Mouse (Mus musculus): ENCODE measurements around the gene Tmem30b. TPM values are rescaled to one million over a fixed set of nuclear protein-coding genes. Genes with fewer than 3 reads are reported as not detected.

The Tmem30b gene
- total RNA-seq, 4 experiments from 2014 or later: 0.27 to 0.53 (median 0.42) TPM

GRCm38 (mm10) chr12:73517022-73517709 is 29.0 kb downstream of the Tmem30b start:
- DNase-seq (ENCODE audit: low spot score): peak; percentile 81

GRCm38 (mm10) chr12:73516516-73516915 is 29.7 kb downstream of the Tmem30b start:
- DNase-seq (ENCODE audit: low spot score): no peak

DNA sequence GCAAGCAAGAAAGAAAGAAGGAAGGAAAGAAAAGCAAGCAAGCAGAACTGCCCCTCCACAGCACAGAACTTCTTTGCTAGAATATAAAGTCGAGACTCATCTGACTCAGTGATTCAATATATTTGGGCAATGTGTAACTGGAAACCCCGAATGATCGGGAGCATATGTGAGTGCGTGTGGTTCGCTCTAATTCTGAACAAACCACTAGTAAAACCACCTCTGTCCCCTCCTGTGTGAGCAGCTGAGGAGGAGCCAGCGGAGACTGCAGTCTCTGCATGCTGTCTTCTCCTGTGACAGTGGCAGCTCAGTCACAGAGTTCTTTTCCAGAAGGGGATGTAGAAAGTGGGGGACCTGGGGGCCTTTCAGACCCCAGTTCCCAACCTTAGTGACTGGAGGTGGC is 31.5 kb downstream of the Tmem30b start:
- DNase-seq (ENCODE audit: low spot score): no peak

- no peak for DNase-seq (ENCODE audit: low spot score)
These were observed 32.2 kb downstream of the Tmem30b start for GRCm38 (mm10) chr12:73513958-73514357.

- DNase-seq (ENCODE audit: low spot score): no peak
These were observed 34.6 kb downstream of the Tmem30b start for GRCm38 (mm10) chr12:73511467-73512047.

DNA sequence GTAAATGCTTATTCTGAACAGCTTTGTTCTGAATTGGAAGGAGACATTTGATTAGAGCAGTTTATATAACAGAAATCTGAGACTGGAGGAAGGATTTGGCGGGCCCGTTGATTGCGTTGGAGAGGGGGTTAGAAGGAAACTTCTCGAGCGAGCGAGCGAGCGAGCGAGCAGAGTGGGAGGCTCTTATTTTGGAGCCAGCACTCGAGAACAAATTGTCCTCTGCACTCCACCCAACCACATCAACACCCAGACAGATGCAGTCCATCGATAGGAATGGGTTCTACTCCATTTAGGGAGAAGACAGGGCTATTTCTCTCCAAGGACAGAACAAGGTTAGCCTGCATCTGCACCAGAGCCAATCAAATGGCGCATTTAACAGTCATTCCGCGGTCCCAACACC is 39.1 kb downstream of the Tmem30b start:
- DNase-seq (ENCODE audit: low spot score): peak; percentile 42

DNA sequence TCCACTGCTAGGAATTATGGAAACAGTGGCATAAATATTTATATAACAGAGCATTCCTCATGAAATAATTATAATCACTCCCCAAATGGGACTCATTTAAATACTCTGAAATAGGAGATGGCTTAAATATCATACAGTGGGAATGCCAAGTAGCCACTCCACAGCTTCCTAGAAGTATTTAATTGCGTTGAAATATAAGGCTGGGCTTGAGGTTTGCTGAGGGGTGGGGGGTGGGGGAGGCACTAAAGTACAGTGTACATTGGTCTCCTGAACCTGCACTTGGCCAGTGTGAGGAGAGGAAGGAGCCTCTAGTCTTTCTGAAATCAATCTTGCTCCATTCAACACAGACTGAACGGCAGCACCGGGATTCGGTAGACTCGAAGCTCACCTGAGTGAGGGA is 39.5 kb downstream of the Tmem30b start:
- DNase-seq (ENCODE audit: low spot score): no peak

GRCm38 (mm10) chr12:73500689-73501326 is 45.4 kb downstream of the Tmem30b start:
- DNase-seq (ENCODE audit: low spot score): no peak

GRCm38 (mm10) chr12:73495172-73495571 is 51.0 kb downstream of the Tmem30b start:
- DNase-seq (ENCODE audit: low spot score): no peak

GRCm38 (mm10) chr12:73493929-73494530 is 52.2 kb downstream of the Tmem30b start:
- no peak for DNase-seq (ENCODE audit: low spot score)

Other genes starting within 250 kb of the Tmem30b start
- 10 to 100 TPM; 14.1 to 19.8 (median 15.4) TPM for gene Prkch, start 38.4 kb upstream of the Tmem30b start, total RNA-seq (2022)